Mouse (Mus musculus) monocyte, adult 59 days (primary cell): Measurements from ENCODE around the gene Egfl7. TPM values are rescaled to one million over a fixed set of nuclear protein-coding genes. Genes with fewer than 3 reads are reported as not detected.

Source experiments
- total RNA-seq, 2 experiments: library from RNA; stranded (reverse); gene quantifications; one replicate each; pipeline ENCODE4 v1.2.4; 2023

The Egfl7 gene
- not detected for total RNA-seq

GRCm38 (mm10) chr2:26579714-26580113, at the start of gene Egfl7:
Gene Egfl7, plus strand, starts transcription at chr2:26580014.

GRCm38 (mm10) chr2:26586294-26587043, 6.7 kb downstream of the Egfl7 start, which contains the start of gene Gm20532:
Gene Gm20532, plus strand, starts transcription at chr2:26586639.

GRCm38 (mm10) chr2:26603720-26604671, 24.2 kb downstream of the Egfl7 start, which contains the start of gene Agpat2:
Gene Agpat2, minus strand, starts transcription at chr2:26604417.

GRCm38 (mm10) chr2:26627921-26628739, 48.3 kb downstream of the Egfl7 start, which contains the start of gene Fam69b:
Gene Fam69b, plus strand, starts transcription at chr2:26628457.

Other genes starting within 250 kb of the Egfl7 start
- gene Dnlz, start 227.9 kb upstream of the Egfl7 start, total RNA-seq: 1 to 10 TPM; 6.3 to 6.9 TPM
- gene Card9, start 219.1 kb upstream of the Egfl7 start, total RNA-seq: 100 to 1,000 TPM; 185 to 190 TPM
- 10 to 100 TPM; 48.9 to 49.5 TPM for gene Snapc4, start 199.4 kb upstream of the Egfl7 start, total RNA-seq
- gene Entr1, start 190.7 kb upstream of the Egfl7 start, total RNA-seq: 100 to 1,000 TPM; 105 to 117 TPM
- gene Pmpca, start 190.7 kb upstream of the Egfl7 start, total RNA-seq: 10 to 100 TPM; 53.7 to 56.5 TPM
- gene Inpp5e, start 170.8 kb upstream of the Egfl7 start, total RNA-seq: 10 to 100 TPM; 18.8 to 23.6 TPM
- 10 to 100 TPM; 61.9 to 62.1 TPM for gene Sec16a, start 134.8 kb upstream of the Egfl7 start, total RNA-seq
- 10 to 100 TPM; 67.7 to 72.1 TPM for gene Notch1, start 63.4 kb upstream of the Egfl7 start, total RNA-seq
- not detected for gene Gm20532, start 6.6 kb downstream of the Egfl7 start, total RNA-seq
- gene Agpat2, start 24.4 kb downstream of the Egfl7 start, total RNA-seq: 10 to 100 TPM; 26.4 to 31.7 TPM
- not detected for gene Fam69b, start 48.4 kb downstream of the Egfl7 start, total RNA-seq
- gene Lcn4, start 91.3 kb downstream of the Egfl7 start, total RNA-seq: not detected